Mouse (Mus musculus) ES-E14 (cell line): ENCODE measurements around the gene Lrrc29.

Experiments
- CHD2 ChIP-seq: IDR thresholded peaks from 2 replicates; pipeline ENCODE4 v1.6.1; 2014; ENCODE audit warnings: mild to moderate bottlenecking, low read depth, low read length, inconsistent platforms
- HCFC1 ChIP-seq: IDR thresholded peaks from 2 replicates; pipeline ENCODE4 v1.6.1; 2012; ENCODE audit warnings: low read length, inconsistent platforms, borderline replicate concordance; ENCODE audit not compliant: insufficient read depth
- MAFK ChIP-seq: IDR thresholded peaks from 2 replicates; pipeline ENCODE4 v1.6.1; 2014; ENCODE audit warnings: mild to moderate bottlenecking, low read depth, low read length, inconsistent platforms; ENCODE audit not compliant: insufficient read depth
- ZC3H11A ChIP-seq: IDR thresholded peaks from 2 replicates; pipeline ENCODE4 v1.6.1; 2012; ENCODE audit warnings: low read depth, mild to moderate bottlenecking, inconsistent platforms, low read length, borderline replicate concordance
- ZNF384 ChIP-seq: IDR thresholded peaks from 2 replicates; pipeline ENCODE4 v1.6.1; 2012; ENCODE audit warnings: low read depth, low read length, inconsistent platforms

DNA sequence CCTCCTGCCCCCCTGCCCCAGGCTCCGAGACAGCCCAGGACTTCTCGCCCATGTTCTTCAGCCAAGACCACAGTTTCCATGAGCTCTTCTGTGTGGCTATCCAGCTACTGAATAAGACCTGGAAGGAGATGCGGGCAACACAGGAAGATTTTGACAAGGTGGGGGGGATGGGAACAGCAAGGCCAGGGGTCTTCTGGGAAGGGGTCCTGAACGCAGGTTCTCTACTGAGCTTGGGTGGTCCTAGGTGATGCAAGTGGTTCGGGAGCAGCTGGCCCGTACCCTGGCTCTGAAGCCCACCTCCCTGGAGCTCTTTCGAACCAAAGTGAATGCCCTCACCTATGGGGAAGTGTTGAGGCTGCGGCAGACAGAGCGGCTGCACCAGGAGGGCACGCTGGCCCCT, 17.6 kb downstream of the Lrrc29 start:
- no peak for TF ChIP-seq ZNF384
- no peak for TF ChIP-seq HCFC1
- TF ChIP-seq ZC3H11A: no peak
- no peak for TF ChIP-seq CHD2
- no peak for TF ChIP-seq MAFK
